Mouse (Mus musculus) lung, adult 2 months (tissue): ENCODE results near the gene Smarcd2. TPM values are rescaled to one million over a fixed set of nuclear protein-coding genes. Genes with fewer than 3 reads are reported as not detected.

Source experiments
- DNase-seq: peaks from one replicate; pipeline ENCODE4 v3.0.0; 2022
- H3K4me1 ChIP-seq: fragments of 200-500 bp; 2 replicates; pipeline ENCODE4 v1.6.1; 2011; ENCODE audit warnings: low read length; ENCODE audit not compliant: control insufficient read depth, insufficient read depth
- H3K4me3 ChIP-seq: fragments of 200-500 bp; replicated peaks from 2 replicates; pipeline ENCODE3; 2011; ENCODE audit warnings: low read depth, mild to moderate bottlenecking, control low read depth, low read length; ENCODE audit errors: extremely low read depth
- CTCF ChIP-seq: fragments of 200-500 bp; IDR thresholded peaks from 2 replicates; pipeline ENCODE4 v1.5.1; 2011; ENCODE audit warnings: mild to moderate bottlenecking, low read length, control low read depth; ENCODE audit not compliant: insufficient read depth
- POLR2A ChIP-seq: fragments of 200-500 bp; IDR thresholded peaks from 2 replicates; pipeline ENCODE4 v1.6.1; 2011; ENCODE audit warnings: low read depth, mild to moderate bottlenecking, control low read depth, low read length, borderline replicate concordance; ENCODE audit errors: extremely low read depth
- WGBS: fragments of 180-500 bp; shearing (Covaris S2); methylation state at CpG from one replicate; pipeline ENCODE4 v1.1.7; 2018; 5-methylcytosine and 5-hydroxymethylcytosine counted together
- polyA plus RNA-seq: library from polyadenylated mRNA; depleted of rRNA; stranded (reverse); fragments of >200 nt; gene quantifications from 2 replicates; pipeline ENCODE4 v1.2.3, GENCODE M21; 2012

Gene Smarcd2
- polyA plus RNA-seq, 1 experiment, result 125 TPM

DNA sequence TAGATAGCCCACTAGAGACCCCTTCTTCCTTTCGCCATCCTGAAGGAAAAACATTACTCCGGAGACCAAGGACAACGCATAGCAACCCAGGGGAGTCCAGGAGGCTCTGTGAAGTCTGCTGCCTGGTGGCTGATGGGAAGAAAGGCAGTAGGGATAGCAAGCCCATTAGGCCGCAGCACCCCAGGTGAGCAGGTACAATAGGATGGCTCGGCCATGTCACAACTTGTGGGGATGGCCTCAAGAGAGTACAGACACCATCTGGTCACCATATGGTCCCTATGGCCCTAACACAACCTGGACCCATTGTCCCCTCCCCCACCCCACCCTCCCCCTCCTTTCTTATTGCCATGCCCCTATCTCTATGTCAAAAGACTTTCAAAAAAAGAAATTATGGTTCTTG is 4.9 kb downstream of the Smarcd2 start:
- Histone ChIP-seq H3K4me3 (no peak overlapping the region), H3K4me1 (peaks cover 28% of the 10 kb centered on the region)
- DNase-seq, result no peak
- TF ChIP-seq POLR2A (no peak), CTCF (no peak)
- WGBS, result 69% methylated on average over 5 of the region's 5 CpGs

GRCm38 (mm10) chr11:106267311-106267852 is 5.4 kb downstream of the Smarcd2 start:
- DNase-seq, result peak; percentile 51
- Histone ChIP-seq H3K4me1 (peaks cover 28% of the 10 kb centered on the region), H3K4me3 (no peak overlapping the region)
- WGBS, result 47% methylated on average over 15 of the region's 15 CpGs
- TF ChIP-seq POLR2A (no peak), CTCF (no peak)

DNA sequence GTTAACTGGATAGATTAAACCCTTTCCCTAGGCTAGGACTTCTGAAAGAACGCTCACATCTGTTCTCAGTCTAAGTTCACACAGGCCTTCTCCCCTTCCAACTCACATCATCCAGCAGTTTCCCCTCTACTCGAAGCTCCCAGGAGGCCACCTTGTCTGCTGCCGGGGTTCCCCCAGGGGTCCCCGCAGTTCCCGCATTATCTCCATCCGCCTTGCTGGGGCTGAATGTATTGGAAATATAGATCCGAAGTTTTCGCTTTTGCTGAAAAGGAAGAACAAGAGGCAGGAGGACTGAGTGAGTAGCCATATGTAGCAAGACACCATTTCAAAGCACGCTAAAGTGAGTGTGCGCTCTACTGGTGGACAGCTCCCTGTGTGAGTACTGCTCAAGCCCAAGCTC is 6.3 kb downstream of the Smarcd2 start:
- peaks cover 27% of the 10 kb centered on the region for H3K4me1 ChIP-seq
- TF ChIP-seq CTCF, result no peak
- TF ChIP-seq POLR2A, result no peak
- 89% methylated on average over 10 of the region's 10 CpGs for WGBS
- H3K4me3 ChIP-seq, result no peak overlapping the region
- no peak for DNase-seq

DNA sequence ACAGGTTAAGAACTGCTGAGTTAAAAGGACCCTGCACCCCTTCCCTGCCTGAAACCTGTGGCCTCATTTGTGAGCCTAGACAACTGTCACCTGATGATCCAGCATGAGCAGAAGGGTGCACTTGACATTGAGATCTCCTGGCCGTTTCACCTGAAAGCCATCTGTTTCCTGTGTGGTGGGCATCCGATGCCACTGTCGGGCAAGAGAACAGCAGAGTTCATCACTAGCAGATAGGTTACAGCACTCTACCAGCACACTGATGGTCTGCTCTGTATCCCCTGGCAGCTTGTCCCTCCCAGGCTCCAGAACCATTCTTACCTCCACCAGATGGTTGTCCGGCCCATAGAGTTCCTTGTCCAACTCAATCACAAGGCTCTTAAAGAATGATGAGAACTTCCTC is 7.2 kb downstream of the Smarcd2 start:
- TF ChIP-seq POLR2A (no peak), CTCF (no peak)
- WGBS, result 69% methylated on average over 4 of the region's 4 CpGs
- no peak for DNase-seq
- no peak overlapping the region for H3K4me3 ChIP-seq
- peaks cover 23% of the 10 kb centered on the region for H3K4me1 ChIP-seq

DNA sequence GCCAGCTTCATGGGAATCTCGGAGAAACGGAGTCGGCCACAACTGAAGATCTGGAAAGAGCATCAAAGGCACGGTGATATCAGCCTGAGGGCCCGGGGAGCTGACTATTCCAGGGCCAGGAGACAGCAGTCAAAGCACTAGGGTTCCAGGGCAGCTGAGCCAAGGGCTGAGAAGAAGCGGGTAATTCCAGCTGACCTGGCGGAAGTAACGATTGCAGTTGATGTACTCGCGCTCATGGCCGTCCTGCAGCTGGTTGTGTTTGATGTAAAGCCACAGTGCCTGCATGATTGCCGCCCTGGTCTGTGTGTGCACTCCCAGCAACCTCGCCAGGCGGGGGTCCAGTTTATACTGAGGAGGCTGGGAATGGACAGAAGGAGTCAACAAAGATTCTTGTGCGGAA is 7.8 kb downstream of the Smarcd2 start:
- no peak for TF ChIP-seq POLR2A
- Histone ChIP-seq H3K4me1 (peaks cover 19% of the 10 kb centered on the region), H3K4me3 (no peak overlapping the region)
- WGBS, result 82% methylated on average over 15 of the region's 15 CpGs
- no peak for DNase-seq

- Histone ChIP-seq H3K4me1 (peaks cover 15% of the 10 kb centered on the region), H3K4me3 (no peak overlapping the region)
- WGBS, result 80% methylated on average over 9 of the region's 9 CpGs
- DNase-seq, result no peak
- TF ChIP-seq POLR2A (no peak), CTCF (no peak)
Observed at GRCm38 (mm10) chr11:106263963-106264362, 8.8 kb downstream of the Smarcd2 start.

DNA sequence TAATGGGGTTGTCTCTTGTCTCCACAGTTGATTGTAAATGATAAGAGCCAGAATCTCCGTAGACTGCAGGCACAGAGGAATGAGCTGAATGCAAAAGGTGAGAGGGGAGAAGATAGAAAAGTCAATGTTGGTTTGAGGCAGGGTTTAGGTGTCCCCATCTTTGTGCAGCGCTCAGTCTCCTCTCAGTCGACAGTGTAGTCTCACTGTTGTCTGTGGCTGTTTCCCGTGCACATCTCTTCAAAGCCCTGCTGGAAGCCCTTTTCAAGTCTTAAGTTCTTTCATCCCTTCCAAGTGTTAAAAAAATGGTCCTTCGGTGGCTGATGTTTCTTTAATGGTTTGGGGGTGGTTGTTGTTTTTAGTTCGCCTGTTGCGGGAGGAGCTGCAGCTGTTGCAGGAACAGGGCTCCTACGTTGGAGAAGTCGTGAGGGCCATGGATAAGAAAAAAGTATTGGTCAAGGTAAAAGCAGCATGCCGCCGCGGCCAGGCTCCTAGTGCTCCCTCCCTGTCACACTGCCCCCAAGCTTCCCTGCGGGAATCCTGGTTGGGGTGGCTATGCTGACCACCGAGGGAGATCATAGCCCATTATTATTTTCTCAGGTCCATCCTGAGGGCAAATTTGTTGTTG is 11.8 kb downstream of the Smarcd2 start:
- WGBS, result 69% methylated on average over 14 of the region's 14 CpGs
- no peaks in the 10 kb centered on the region; the same call in 1 of the 2 replicates for H3K4me1 ChIP-seq
- no peak for DNase-seq
- TF ChIP-seq POLR2A (no peak), CTCF (no peak)
- H3K4me3 ChIP-seq, result no peak overlapping the region

DNA sequence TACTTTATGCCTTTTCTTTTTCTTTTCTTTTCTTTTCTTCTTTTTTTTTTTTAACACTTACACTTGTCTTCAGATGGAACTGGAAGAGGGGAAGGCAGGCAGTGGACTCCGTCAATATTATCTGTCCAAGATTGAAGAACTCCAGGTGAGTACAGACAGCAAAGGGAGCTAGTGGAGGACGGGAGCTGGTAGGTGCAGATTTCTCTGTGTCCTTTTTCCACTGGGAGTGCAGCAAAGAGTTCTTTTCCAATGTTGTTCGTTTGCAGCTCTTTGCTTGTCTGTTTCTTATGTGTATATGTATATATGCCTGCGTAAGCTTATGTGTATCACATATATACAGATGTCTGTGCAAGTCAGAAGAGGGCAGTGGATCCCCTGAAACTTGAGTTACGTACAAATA is 16.0 kb downstream of the Smarcd2 start:
- TF ChIP-seq POLR2A (no peak), CTCF (no peak)
- WGBS, result 59% methylated on average over 5 of the region's 5 CpGs
- Histone ChIP-seq H3K4me1 (no peaks in the 10 kb centered on the region; the same call in 1 of the 2 replicates), H3K4me3 (peak overlapping the region; percentile 92)
- DNase-seq, result no peak

- under 1% methylated on average over 42 of the region's 42 CpGs for WGBS
- TF ChIP-seq CTCF (no peak), POLR2A (peak; percentile 82)
- peak; percentile 98 for DNase-seq
- Histone ChIP-seq H3K4me1 (no peaks in the 10 kb centered on the region; the same call in 1 of the 2 replicates), H3K4me3 (peak within 1 kb of the TSS; percentile 92)
Observed at GRCm38 (mm10) chr11:106255685-106256451, 16.9 kb downstream of the Smarcd2 start, which contains the start of the genes Ftsj3 and Psmc5. TSS of gene Ftsj3 (minus strand) at chr11:106256079. TSS of gene Psmc5 (plus strand) at chr11:106256154.
